Comparison of ENCODE assay signal across 1 mouse cellular context in the genomic region with DNA sequence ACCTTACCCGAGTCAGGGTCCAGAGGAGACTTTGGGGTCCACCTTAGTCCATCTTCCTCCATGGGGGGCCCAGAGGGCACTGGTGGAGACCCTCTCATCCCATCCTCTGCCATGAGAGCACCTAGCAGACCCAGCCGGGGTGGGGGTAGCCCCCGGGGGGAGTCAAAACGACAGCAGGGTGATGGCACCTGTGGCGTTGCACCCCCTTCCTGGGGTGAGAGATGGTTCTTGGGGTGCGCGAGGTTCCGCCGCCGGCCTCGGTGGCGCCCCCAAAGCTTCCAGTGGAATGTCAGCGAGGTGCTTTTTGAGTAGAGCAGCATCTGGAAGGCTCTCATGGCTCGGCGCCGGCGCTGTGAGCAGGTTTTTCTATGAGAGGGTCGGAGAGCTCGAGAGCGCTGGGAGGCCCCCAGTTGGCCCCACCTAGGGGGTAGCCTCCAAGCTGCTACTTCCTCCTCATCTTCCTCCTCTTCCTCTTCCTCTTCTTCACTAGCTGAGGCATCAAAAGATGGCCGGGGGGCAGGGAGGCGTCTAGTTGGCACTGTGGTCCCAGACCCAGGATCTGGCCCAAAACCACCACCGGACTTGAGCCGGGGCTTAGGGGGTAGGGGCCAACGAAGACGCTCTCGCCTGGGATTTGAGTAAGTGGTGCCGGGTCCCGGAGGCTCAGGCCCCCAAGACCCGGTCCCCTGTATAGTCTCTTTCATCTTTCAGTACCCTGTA.
TF ChIP-seq lines count a peak whose summit lies in the region.

No protein-coding gene starts in this region.

TF ChIP-seq in CH12.LX, 34 proteins besides CTCF, POLR2A, EP300 and RAD21 (continued from another document):
- TF ChIP-seq UBTF (IDR thresholded peaks at IDR 0.05; ENCODE audit: low read depth, low read length) (no peak), ZNF384 (IDR thresholded peaks at IDR 0.05; ENCODE audit: low read depth, low read length) (no peak), E2F4 (IDR thresholded peaks at IDR 0.05; ENCODE audit: insufficient replicate concordance, low read depth, low read length) (no peak), NRF1 (IDR thresholded peaks at IDR 0.05; ENCODE audit: low read depth, low read length) (no peak), RCOR1 (conservative IDR thresholded peaks at IDR 0.05; ENCODE audit: low read depth, low read length) (no peak), ZKSCAN1 (IDR thresholded peaks at IDR 0.05; ENCODE audit: borderline replicate concordance, low read depth, low read length) (no peak)
